Mouse (Mus musculus) liver, adult 2 months (tissue): ENCODE measurements around the gene Inava.

Experiments used
- CTCF ChIP-seq: fragments of 200-500 bp; IDR thresholded peaks from 2 replicates; pipeline ENCODE4 v1.5.1; 2011; ENCODE audit warnings: low read depth, low read length, control low read depth
- POLR2A ChIP-seq: fragments of 200-500 bp; IDR thresholded peaks from 2 replicates; pipeline ENCODE4 v1.6.1; 2011; ENCODE audit warnings: low read length, control low read depth; ENCODE audit not compliant: insufficient read depth; ENCODE audit errors: extremely low read depth

- TF ChIP-seq CTCF (no peak), POLR2A (no peak)
Measured at GRCm38 (mm10) chr1:136232285-136232926, 1.7 kb downstream of the Inava start.
